Mouse (Mus musculus): Measurements from ENCODE around the gene Zbtb16.
A peak's percentile ranks its signal among the peaks of the same experiment; 100 is the strongest.

DNA sequence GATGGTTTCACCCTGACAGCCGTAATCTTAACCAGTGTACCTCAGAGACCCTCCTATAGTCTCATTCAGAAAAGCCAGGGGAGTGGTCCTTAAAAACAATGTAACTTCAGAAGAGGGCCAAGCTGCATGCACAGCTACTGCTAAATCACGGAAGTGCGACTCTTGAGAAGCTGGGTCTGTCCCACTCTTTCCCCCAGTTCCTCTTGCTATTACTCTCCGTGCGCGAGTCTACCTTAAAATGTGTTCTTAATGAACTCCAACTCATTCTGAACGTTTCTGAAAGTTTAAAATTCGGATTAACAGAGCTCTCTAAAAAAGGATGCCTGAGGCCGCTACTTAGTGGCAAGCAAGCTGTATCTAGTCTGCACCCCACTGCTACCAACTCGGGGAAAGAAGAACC is 45.4 kb downstream of the Zbtb16 start:
- TF ChIP-seq NELFE (IDR thresholded peaks at IDR 0.05; ENCODE audit: low read depth, low read length), result no peak
- no peak for TF ChIP-seq CTCF (conservative IDR thresholded peaks at IDR 0.05 in 1 of 2, IDR thresholded peaks at IDR 0.05 in 1 of 2; ENCODE audit: low read depth in 2 of 2, low read length in 2 of 2)
- TF ChIP-seq POLR2A (IDR thresholded peaks at IDR 0.05; ENCODE audit: low read depth, low read length), result no peak
- no peak for TF ChIP-seq USF1 (IDR thresholded peaks at IDR 0.05; ENCODE audit: low read depth, low read length)
- TF ChIP-seq ZNF384 (IDR thresholded peaks at IDR 0.05; ENCODE audit: low read depth, low read length), result no peak
- TF ChIP-seq CHD1 (IDR thresholded peaks at IDR 0.05; ENCODE audit: low read depth, low read length), result no peak
- no peak for TF ChIP-seq MAX (IDR thresholded peaks at IDR 0.05; ENCODE audit: low read length)
- no peak for TF ChIP-seq E2F4 (IDR thresholded peaks at IDR 0.05; ENCODE audit: insufficient replicate concordance, low read depth, low read length)
- TF ChIP-seq ZMIZ1 (IDR thresholded peaks at IDR 0.05; ENCODE audit: low read depth, low read length), result no peak
- no peak for TF ChIP-seq EP300 (IDR thresholded peaks at IDR 0.05; ENCODE audit: low read length)
- no peak for TF ChIP-seq UBTF (IDR thresholded peaks at IDR 0.05; ENCODE audit: low read depth, low read length)
- TF ChIP-seq SMC3 (IDR thresholded peaks at IDR 0.05; ENCODE audit: low read depth, low read length), result no peak
- peak; percentile 76 for TF ChIP-seq ELF1 (IDR thresholded peaks at IDR 0.05; ENCODE audit: low read depth, low read length)
